Mouse (Mus musculus) heart, adult 2 months (tissue): Measurements from ENCODE around the gene Mlkl.

Source experiments
- CTCF ChIP-seq: fragments of 200-600 bp; IDR thresholded peaks from 2 replicates; pipeline ENCODE4 v1.8.1; 2022; ENCODE audit warnings: antibody characterized with exemption, mild to moderate bottlenecking, moderate library complexity
- EP300 ChIP-seq: fragments of 200-500 bp; IDR thresholded peaks from 2 replicates; pipeline ENCODE4 v1.6.1; 2011; ENCODE audit warnings: low read depth, low read length, control low read depth; ENCODE audit not compliant: insufficient read depth
- POLR2A ChIP-seq: fragments of 200-500 bp; IDR thresholded peaks from 2 replicates; pipeline ENCODE4 v1.6.1; 2011; ENCODE audit warnings: mild to moderate bottlenecking, low read depth, low read length, control low read depth; ENCODE audit not compliant: insufficient read depth

DNA sequence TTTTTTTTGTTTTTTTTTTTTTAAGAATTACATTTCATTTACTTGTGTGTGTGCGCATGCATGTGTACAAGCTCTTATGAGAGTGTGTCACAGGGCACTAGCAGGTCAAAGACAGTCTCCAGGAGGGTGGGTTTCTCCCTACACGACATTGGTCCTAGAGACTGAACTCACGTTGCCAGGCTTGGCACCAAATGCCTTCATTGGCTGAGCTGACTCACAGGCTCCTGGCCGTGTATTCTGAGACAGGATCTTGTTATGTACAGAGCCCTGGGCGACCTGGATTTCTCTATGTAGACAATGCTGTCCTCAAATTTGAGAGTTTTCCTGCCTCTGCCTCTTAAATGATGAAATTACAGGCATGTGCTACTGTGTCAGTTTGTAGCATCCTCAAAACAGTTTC, 22.0 kb upstream of the Mlkl start:
- TF ChIP-seq POLR2A (no peak), EP300 (no peak), CTCF (no peak)
